Mouse (Mus musculus) myocyte (in vitro differentiated cells): ENCODE results near the gene Ttc17.

ENCODE experiments used
- CEBPB ChIP-seq: IDR thresholded peaks from 2 replicates; pipeline ENCODE4 v1.6.1; 2011; ENCODE audit warnings: mild to moderate bottlenecking, moderate library complexity; ENCODE audit not compliant: poor library complexity, insufficient read depth, severe bottlenecking
- MAX ChIP-seq: IDR thresholded peaks from one replicate; pipeline ENCODE4 v1.6.1; 2011; ENCODE audit warnings: low read depth, mild to moderate bottlenecking, control low read depth
- MYOD1 ChIP-seq, 3 experiments: IDR thresholded peaks; one replicate each; pipeline ENCODE4 v1.6.1; 2011; ENCODE audit warnings: control low read depth in 2 of 3, low read depth in 2 of 3, mild to moderate bottlenecking in 2 of 3, moderate library complexity in 1 of 3; ENCODE audit not compliant: insufficient read length in 2 of 3, control insufficient read depth in 1 of 3
- POLR2A ChIP-seq: IDR thresholded peaks from one replicate; pipeline ENCODE4 v1.6.1; 2011; ENCODE audit warnings: low read depth, mild to moderate bottlenecking, control low read depth, moderate library complexity; ENCODE audit not compliant: insufficient read length
- POLR2AphosphoS2 ChIP-seq: IDR thresholded peaks from one replicate; pipeline ENCODE4 v1.6.1; 2011; ENCODE audit warnings: low read depth, control low read depth; ENCODE audit not compliant: insufficient read length
- USF1 ChIP-seq: IDR thresholded peaks from one replicate; pipeline ENCODE4 v1.6.1; 2011; ENCODE audit warnings: low read depth, mild to moderate bottlenecking, control low read depth, moderate library complexity

DNA sequence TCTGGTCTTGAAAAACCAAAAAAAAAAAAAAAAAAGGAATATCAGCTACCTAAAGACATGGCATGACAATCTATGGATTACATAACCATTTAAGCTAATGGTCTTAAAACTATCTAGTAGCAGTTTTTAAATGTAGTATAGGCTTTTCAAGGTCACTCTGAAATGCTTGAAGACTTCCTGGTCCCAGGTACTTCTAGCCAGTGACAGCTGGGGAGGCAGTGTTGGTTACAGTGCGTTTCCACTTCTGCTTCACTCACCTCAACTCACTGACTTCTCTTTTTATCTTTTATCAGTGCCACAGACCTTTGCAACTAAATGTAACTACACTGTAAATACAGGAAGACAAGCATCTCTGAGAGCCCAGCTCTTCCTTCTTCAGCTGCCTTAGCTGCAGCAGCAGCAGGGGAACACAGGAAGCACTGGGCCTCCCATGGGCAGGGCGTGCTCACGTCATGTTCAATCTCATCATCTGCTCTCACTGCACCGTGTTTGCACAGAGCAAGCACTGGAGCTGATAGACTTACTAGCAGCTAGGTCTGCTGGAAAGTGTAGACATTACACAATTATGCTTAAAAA lies 46.0 kb downstream of the Ttc17 start:
- TF ChIP-seq CEBPB (no peak), POLR2AphosphoS2 (no peak), POLR2A (no peak), USF1 (no peak), MAX (no peak), MYOD1 (IDR thresholded peaks at IDR 0.05; ENCODE audit: control insufficient read depth in 1 of 3, insufficient read length in 2 of 3, low read depth in 2 of 3) (no peak)
